Mouse (Mus musculus): ENCODE results near the gene Nnmt.

GRCm38 (mm10) chr9:48617511-48618010 is 12.6 kb upstream of the Nnmt start:
- TF ChIP-seq CTCF (IDR thresholded peaks at IDR 0.05) (no peak), EP300 (IDR thresholded peaks at IDR 0.05) (no peak)

Data from lung, postnatal 0 days (tissue).